Comparison of ENCODE assay signal across 8 mouse cellular contexts in genomic region chr1:51719897-51720673, GRCm38 (mm10).
A peak's percentile ranks its signal among the peaks of the same experiment; 100 is the strongest.
DNase-seq lines count a peak whose midpoint lies in the region; ATAC-seq and TF ChIP-seq lines count a peak whose summit lies in the region.

No protein-coding gene starts in this region.

- no peaks in the 10 kb centered on the region for H3K4me1 ChIP-seq in intestine, postnatal 0 days (replicated peaks; ENCODE audit: control insufficient read depth, insufficient read depth, low read length)
- H3K4me1 ChIP-seq in limb, embryonic 15.5 days, result peaks cover 5% of the 10 kb centered on the region

- H3K4me2 ChIP-seq in intestine, postnatal 0 days (replicated peaks; ENCODE audit: low read depth), result peak overlapping the region; percentile 46
- H3K4me2 ChIP-seq in limb, embryonic 15.5 days, result peak overlapping the region; percentile 19; the same call in 1 of the 2 replicates

- TF ChIP-seq CTCF in intestine, postnatal 0 days (IDR thresholded peaks at IDR 0.05; ENCODE audit: low read depth), result no peak

- no peak overlapping the region for H3K9ac ChIP-seq in intestine, postnatal 0 days (ENCODE audit: low read depth, low read length)
- no peak overlapping the region for H3K9ac ChIP-seq in limb, embryonic 15.5 days

- peak; percentile 4 to 46 for DNase-seq in frontal cortex, adult 2 months (ENCODE audit: extremely low spot score in 1 of 2, low spot score in 1 of 2)
- DNase-seq in frontal cortex, postnatal 25 days (ENCODE audit: low spot score in 2 of 2), result no peak
- peak; percentile 47 for DNase-seq in adipocyte (ENCODE audit: low spot score)
- no peak for DNase-seq in neural tube, embryonic 10.5 days (ENCODE audit: extremely low spot score, low spot score)
- DNase-seq in urinary bladder, adult 18-20 months (ENCODE audit: low spot score in 2 of 2), result no peak
- DNase-seq in thymus, postnatal 0 days (ENCODE audit: low spot score), result no peak

- no peak overlapping the region for H3K27ac ChIP-seq in intestine, postnatal 0 days (ENCODE audit: low read depth, low read length)
- H3K27ac ChIP-seq in limb, embryonic 15.5 days, result no peak overlapping the region

- peak; percentile 77 for ATAC-seq in intestine, postnatal 0 days
- ATAC-seq in limb, embryonic 15.5 days (ENCODE audit: insufficient number of reproducible peaks, low FRiP score, low TSS enrichment, low read depth), result no peak

- H3K4me3 ChIP-seq in intestine, postnatal 0 days (ENCODE audit: low read depth, low read length), result no peak overlapping the region
- no peak overlapping the region for H3K4me3 ChIP-seq in limb, embryonic 15.5 days

- H3K27me3 ChIP-seq in intestine, postnatal 0 days (replicated peaks; ENCODE audit: control insufficient read depth, insufficient read depth, low read length), result no peaks in the 10 kb centered on the region
- no peaks in the 10 kb centered on the region for H3K27me3 ChIP-seq in limb, embryonic 15.5 days

- H3K36me3 ChIP-seq in intestine, postnatal 0 days (ENCODE audit: control insufficient read depth, insufficient read depth), result no peaks in the 10 kb centered on the region
- H3K36me3 ChIP-seq in limb, embryonic 15.5 days, result no peaks in the 10 kb centered on the region

- no peaks in the 10 kb centered on the region for H3K9me3 ChIP-seq in intestine, postnatal 0 days (ENCODE audit: control insufficient read depth)
- H3K9me3 ChIP-seq in limb, embryonic 15.5 days, result no peaks in the 10 kb centered on the region

- WGBS in intestine, postnatal 0 days, result 31% methylated on average over 9 of the region's 9 CpGs
- WGBS in limb, embryonic 15.5 days, result 33% methylated on average over 9 of the region's 9 CpGs

Comparison
In these comparisons a context has a peak if more than half of its experiments do, and no peak if none do; other contexts are left out.
1. DNase-seq: peak in frontal cortex, adult 2 months (2 of 2) and adipocyte (single experiment); none in frontal cortex, postnatal 25 days (0 of 2), neural tube, embryonic 10.5 days (single experiment), urinary bladder, adult 18-20 months (0 of 2) and thymus, postnatal 0 days (single experiment).